Mouse (Mus musculus) induced T-regulatory cell, adult 2 months (primary cell): ENCODE results near the gene Cadps.
"Not testable (repeated sequence)": the region's sequence is repeated elsewhere in the genome, so short reads cannot be mapped to it uniquely, and the experiment has no call there.

Source experiments
- DNase-seq: peaks from one replicate; pipeline ENCODE4 v3.0.0-alpha.2; 2012; ENCODE audit warnings: low read depth

The Cadps gene

DNA sequence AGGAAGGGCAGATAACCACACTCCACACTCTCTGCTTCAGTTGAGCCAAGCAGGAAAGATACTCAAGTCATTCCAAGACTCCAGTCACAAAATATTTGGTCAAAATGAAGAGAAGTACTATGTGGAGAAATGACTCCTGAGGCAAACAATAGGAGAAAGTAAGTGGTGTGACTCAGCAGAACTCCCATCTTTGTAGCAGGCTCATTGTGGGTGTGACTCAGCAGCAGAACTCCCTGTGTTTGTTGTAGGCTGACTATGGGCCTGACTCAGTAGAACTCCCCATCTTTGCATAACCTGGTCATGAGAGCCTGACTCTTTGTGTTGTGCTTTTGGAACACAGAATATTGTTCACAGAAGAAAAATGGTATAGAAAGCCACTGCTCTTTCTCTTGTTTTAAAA lies 231.1 kb downstream of the Cadps start:
- DNase-seq, result no peak

DNA sequence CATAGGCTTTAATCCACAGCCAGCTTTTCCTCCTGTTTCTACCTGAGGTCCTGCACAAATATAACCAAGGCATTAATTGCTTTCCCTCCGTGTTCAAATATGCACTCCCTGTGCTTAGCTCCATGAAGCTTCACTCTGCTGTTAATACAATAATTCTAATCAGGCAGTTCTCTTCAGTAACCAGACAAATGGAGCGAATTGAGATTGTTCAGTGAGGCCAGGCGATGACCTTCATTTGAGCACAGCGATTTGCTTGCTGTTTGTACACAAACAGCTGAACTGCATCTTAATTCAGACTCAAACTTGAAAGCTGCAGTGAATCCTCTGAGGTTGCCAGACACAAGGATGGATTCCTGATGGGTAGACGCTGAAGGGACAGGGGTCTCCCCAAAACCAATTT lies 239.3 kb downstream of the Cadps start:
- DNase-seq, result no peak

DNA sequence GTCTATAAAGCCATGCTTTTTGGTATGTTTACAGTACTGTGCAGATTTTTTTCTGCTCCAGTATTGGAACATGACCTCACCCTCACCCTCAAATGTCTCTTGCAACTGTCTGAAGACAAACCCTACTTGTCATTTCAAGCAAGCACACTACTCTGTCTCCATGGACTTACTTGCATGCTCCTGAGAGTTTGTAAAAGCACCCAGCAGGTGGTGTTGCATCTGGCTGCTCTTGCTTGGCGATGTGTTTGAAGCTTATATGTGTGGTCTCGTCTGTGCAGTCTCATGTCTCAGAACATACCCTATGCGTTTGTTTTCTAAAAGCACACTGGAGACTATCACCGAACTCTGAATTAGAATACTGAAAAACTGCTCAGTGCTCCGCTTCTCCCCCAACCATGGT lies 241.2 kb downstream of the Cadps start:
- no peak for DNase-seq

DNA sequence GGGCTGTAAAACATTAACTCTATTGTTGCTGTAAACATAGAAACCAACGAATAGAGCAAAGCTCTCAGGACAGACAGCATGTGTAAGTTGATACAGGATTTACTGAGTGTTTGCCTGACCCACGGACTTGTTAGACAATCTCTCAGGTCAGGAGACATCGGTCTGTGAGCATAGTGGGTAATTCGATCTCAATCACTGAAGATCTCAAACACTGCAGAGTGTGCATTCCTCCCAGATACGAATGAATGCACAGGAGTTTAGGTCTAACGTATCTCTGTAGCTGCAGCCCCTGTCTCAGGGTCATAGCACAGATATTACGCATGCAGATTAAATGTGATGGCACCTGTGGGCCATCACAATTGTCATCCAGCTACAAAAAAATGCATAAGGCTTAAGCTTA lies 242.1 kb downstream of the Cadps start:
- no peak for DNase-seq

DNA sequence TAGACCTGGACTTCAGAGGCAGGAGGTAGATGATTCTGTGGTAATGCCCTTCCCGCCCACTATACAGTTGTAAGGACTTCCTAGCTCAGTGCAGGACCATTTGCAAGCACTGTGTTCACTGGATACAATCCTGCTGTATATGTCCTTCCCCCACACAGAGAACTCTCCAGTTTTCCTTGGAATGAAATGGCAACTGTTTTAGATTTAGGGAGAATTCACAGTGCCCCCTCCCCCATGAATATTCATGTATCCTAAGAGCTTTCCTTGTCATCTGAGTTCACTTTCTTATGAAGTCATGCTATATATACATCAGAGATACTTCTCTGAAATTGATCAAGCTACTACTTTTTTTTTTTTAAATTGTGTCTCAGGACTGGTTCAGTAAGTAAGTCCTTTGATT lies 244.7 kb downstream of the Cadps start:
- no peak for DNase-seq

DNA sequence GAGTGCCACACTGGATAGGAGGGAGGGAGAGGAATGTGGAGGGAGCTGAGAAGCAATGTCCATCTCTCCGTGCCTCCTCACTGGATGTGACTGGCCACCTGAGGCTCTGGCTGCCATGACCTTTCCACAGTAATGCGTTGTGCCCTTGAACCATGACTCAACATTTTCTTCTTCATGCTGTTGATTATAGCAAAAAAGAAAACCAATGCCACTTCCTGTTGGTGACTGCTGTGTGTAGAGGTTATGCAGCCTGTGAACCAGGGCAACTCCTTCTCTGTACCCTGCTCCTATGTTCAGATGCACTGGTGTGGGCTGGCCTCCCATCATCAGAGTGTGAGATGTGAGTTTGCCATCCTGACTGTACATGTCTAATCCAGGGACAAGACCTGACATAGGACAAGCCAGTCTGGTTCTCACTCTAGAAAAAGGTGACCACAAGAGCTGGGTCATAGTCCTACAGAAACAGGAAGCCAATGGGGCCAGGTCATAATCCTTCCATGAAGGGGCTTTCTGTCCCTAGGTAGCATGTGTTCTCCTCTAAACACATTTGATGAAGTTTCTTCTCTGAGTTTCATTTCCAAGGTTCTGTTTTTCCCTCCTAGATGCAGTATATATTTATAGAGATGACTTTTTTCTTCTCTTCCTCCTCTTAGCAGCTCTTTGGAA lies 245.3 kb downstream of the Cadps start:
- no peak for DNase-seq

DNA sequence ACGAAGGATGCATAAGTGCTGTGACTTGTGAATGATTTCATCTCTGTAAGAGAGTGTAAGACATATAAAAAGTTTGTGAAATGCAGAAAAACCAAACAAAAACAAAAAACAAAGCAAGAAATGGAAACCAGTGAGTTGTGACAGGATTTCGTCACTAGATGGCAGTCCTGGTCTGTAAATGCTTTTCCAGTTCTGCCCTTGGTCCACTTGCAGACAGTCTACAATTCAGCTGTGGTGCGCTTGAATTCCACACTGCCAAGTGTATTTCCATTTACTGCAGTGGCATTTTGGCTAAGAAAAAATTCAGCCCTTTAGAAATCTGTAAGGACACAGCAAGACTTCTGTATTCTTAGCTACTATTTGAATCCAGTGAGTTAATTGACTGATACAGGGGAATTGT lies 247.8 kb downstream of the Cadps start:
- DNase-seq, result peak; percentile 28

DNA sequence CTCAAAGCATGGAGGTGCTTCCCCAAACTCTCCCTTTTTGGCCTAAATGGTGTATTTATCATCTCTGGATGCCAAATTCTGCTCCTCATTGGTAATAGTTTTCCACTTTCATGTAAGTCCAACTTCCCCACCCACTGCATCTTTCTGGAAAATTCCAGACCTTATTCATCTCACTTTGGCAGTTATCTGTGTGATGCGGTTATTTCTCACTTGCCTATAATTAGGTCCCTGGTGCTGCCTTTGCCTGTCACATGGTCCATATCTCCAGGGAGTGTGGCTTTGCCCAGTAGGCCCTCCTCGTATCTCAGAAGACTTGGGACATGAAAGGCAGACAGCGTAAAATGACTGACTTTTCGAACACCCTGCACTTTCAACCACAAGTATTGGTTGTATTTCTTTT lies 248.5 kb downstream of the Cadps start:
- DNase-seq, result no peak

DNA sequence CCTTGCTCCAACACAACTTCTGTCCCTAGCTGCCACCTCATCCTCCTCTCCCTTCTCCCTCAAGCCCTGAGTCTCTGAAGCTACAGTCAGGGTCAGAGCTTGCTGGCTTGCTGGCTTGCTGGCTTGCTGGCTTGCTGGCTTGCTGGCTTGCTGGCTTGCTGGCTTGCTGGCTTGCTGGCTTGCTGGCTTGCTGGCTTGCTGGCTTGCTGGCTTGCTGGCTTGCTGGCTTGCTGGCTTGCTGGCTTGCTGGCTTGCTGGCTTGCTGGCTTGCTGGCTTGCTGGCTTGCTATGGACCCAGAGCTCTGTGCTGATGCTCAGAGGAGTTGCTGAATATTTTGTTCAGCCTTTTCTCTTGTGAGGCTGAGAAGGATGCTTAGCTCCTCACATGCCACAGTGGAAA lies 261.1 kb downstream of the Cadps start:
- DNase-seq, result not testable (repeated sequence)

DNA sequence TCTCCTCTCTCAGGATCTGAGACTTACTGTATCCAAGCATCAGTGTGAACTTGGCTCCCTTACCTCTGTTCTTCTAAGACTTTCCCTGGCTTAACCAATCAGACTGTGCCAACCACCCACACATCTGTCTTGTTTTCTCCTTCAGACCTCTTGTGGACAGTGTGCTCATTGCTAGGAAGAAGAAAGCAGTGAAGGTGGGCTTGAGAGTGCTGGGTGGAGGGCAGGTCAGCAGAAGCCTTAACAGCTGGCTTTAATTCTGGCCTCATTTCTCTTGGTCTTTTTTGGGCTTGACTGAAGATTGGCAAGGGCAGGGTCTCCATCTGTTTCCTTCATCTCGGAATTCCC lies 262.7 kb downstream of the Cadps start:
- no peak for DNase-seq

DNA sequence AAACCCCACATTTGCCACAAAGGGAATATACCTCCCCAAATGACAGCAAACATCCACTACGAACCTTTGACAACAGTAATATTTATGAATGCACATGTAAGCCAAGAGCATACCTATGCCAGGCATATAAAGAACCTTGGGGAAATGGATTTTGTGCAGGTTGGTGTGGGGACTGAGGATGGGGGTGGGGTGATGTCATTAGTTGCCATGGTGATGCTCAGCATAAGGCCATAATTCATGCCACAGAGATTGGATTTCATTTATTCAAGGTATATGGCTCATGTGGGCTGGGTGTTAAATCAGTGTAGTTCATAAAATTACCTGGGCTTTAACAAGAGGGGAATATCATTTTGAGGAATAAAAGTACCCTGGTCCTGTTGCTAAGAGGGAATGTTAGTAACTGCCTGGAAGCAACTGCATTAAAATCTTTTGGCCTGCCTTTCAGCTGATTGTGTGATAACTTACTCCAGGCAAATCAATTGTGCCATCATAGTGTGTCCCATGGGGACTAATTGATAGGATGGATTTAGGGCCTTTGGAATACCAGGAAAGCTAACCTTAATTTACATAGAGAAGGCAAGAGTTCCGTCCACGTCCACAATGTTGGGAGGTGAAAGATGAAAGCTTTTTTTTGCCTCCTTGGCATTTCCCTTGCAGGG lies 263.2 kb downstream of the Cadps start:
- no peak for DNase-seq

DNA sequence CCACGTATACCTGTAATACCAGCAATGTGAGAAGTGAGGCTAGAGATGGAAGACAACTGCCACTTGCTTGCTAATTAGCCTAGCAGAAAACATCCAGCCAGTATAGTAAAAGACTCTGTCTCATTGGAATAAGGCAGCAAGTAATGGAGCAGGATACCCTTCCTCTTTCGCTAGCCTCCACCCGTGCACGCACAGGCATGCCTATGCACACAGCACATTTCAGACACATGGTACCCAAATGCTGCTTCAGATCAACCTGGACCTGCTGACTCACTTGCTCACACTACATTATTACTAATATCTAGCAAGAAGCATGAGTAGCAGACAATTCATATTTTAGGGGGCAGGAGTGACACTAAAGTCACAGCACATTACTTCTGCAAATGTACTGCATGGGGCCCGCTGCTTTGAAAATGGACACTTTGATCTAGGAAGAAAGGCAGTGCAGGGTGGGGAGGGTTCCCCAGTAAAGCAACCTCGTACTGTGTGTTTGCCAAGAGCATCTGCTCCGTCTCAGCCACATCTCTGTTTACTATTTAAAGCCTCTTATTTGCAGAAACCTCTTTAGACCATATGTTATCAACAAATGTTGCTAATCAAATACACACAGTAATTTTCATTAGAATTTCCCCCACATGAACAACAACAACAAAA lies 263.8 kb downstream of the Cadps start:
- DNase-seq, result no peak

DNA sequence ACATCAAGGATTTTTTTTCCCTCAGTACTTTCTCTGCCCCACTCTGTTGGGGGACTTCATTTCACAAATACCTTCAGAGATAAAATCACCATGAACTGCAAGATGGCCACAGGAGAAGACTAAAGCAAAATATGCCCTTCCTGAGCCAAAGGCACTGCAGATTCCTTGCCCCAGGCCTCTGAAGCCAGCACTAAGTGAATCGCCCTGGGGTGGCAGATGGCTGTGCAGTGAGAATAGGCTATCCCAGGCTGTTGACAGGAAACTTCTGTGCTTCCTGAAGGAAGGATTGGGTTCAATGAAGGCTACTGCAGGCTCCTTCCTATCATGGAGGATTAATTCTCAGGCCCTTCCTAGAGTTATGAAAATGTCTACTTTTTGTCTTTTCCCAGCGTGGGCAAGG lies 268.4 kb downstream of the Cadps start:
- DNase-seq, result no peak

DNA sequence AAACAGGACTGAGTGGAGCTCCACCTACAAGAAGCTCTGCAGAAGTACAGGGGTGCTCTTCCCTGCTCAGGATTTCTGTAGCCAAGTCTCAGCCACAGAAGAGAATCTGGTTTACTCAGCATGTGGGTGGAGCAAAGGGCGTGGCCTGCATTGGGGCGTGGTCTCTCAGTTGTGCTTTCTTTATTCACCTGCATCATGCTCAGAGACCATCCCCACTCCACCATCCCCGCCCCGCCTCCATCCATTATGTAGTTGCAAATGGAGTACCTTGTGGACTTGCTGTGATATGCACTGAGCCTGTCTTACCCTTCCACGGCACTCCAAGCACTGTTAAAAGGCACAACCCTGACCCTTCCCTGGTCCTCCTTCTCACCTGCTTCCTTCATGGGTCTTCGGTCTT lies 271.5 kb downstream of the Cadps start:
- no peak for DNase-seq

DNA sequence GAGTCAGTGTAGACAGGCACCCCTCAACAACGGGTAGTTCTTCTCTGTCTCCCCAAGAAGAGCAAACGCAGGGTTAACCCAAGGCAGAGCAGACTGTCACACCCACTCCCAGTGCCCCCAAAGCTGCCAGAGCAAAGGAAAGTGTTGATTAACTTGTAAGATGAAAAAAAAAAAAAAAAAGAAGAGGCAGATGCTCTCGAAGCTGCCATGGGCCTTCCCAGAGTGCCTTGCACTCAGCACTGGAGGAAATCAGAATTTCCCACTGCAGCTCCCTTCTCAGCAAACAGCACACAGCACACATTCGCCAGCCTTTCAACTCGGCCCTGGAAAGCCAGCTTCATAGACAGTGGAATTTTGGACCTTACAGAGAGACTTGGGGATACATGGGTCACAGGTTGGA lies 271.9 kb downstream of the Cadps start:
- DNase-seq, result no peak

DNA sequence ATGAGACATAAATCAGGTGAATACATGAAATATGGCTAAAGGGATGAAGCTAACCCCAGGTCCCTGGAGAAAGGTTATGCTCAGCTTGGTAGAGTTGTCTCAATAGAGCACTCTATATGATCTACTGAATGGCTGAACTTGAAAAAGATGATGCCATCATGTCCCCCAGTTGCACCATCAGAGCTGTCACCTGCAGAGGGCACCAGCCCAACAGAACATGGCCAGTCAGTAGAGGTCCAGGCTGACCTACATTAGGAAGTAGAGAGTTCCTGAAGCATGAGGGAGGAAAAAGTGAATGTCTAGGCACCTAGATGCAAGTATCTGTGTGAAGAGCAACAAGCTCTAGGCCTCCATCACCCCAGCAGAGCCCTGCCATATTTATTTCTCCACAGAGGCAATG lies 273.6 kb downstream of the Cadps start:
- DNase-seq, result no peak

DNA sequence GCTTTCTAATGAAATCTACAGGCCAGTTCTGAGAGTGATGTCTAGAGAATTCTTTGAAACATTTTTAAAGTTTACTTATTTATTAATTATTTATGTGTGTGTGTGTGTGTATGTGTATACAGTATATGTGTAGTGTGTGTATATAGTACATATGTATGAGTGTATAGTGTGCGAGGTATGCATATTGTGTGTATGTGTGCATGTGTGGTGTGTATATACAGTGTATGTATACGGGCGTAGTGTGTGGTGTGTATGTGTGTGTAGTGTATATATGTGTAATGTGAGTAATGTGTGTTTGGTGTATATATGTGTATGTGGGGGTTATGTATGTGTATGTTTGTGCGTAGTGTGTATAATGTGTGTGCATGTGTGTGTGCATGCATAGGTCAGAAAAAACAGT lies 275.4 kb downstream of the Cadps start:
- DNase-seq, result no peak

DNA sequence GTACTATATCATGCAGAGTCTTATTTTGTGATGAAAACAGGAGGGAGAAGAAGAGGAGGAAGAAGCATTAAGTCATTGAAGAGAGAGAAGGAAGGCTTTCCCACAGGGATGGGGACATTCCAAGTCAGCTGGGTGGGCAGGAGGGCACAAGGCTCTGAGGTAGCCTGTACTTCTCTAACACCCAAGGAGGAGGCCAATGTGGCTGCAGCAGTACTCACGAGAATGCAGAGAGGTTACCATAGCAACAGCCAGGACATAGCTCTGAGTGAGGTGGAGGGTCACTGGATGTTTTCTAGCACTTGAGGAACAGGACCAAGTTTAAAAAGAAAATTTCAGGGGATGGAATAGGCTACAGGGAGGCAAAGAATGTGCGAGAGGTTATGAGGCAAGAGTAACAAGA lies 281.1 kb downstream of the Cadps start:
- no peak for DNase-seq

DNA sequence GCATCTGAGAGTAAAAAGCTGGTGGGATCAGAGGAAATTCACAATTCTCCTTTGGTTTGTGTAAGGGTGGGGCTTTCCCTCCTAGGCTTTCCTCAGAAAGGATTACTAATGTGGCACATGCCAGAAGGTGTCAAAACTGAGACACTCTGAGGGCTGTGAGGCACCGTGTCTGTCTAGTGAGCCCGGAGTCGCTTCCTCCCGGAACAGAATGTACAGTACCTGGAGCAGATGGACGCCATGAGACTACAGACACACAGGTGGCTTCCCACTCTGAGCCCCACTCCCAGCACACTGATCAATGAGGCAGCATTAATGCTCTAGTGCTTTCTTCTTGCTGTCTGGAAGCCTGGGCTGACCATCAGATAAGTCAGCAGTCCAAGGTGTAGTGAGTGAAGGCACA lies 283.8 kb downstream of the Cadps start:
- DNase-seq, result no peak

DNA sequence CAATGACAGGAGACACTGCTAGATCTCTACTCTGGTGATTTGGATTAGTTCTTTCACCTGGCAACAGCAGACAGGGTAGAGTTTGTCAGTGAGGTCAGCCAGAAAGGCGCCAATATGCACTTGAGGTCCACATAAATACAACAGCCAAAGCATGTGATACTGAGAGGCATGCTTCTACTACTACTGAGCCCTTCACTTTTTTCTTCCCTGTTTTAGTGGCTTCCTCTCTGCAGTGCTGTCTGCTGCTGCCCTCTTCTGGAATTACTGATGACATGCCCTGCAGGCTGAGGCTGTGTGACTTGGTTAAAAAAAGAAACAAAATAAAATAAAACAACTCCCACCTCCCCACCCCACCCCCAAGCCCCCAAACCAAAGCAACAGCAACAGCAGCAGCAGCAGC lies 291.8 kb downstream of the Cadps start:
- no peak for DNase-seq

DNA sequence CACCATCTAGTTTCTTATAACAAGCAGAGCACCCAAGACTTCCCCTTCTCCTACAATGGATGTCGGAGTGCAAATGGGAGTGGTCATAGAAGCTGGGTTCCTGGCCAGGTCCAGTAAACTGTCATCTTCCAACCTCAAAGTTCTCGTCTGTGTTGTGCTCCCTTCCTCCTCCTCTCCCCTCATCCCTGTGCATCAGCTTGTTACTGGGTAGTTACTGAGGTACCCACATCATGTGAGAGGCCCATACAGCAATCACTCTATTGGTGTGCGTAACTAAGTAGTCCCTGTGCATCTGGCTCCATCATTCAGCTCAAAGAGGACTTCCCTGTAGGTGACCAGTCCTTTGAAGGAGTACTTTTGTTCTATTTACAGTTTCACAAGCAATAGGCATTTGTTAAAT lies 292.3 kb downstream of the Cadps start:
- DNase-seq, result no peak

DNA sequence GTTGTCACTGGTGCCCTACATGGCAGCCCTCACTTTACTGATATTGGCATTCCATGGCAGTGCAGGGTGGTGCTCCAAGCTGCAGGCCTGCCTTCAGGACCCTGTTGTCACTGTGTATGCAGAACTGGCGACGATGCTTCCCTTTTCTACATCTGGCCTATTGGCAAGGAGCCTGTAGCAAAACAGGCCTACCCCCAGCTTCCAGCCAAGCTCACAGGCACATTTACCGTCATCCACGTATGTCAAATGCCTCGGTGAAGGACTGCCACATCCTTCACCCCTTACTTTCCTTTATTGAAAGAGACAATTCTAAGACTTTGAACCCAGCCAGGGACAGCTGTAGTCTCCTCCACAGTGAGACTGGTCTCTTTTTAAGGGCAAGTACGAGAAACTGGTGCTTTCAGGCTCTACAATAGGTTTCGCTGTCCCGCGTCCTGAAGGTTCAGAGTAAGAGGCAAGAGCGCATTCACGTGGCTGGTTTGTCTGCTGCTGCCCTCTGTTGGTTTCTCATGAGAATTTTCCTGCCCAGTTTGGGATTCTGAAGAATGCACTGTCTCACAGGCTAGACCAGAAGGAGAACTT lies 292.8 kb downstream of the Cadps start:
- DNase-seq, result peak; percentile 2

DNA sequence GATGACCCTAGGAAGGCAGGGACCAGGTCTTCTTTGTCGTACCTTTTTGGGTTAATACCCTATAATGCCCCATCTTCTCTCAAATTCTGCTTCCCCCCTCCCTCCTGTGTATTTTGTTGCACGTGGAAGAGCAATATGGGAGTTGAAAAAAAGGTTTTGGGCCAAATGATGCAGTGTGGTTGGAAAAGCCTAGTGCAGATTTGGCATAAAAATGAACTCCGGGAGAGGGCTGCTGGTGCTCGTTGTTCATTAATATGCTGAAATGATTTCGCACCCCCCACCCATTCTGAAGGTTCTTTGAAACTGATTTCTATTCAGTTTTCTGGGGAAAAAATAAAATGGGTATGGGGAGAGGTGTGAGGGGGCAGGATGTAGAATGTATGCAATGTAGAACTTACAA lies 295.6 kb downstream of the Cadps start:
- no peak for DNase-seq

DNA sequence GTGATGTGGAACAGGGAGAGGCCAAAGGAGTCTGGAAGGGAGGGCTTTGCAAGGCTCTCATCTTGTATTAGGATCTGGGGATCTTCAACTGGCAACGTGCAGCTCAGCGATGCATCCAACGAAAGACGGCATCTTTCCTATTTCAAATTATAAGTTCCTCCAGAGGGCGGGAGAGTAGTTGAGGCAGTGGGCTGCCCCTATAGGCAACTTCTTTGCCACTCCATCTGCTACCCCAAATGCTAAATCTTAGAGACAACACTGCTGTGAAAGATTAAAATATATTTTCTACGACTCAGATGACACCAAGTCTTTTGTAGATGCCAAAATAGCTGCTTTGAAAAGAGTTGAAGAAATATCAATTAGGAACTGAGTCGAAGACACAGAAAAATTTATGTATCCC lies 315.9 kb downstream of the Cadps start:
- no peak for DNase-seq
